Mouse (Mus musculus) midbrain, embryonic 13.5 days (tissue): ENCODE measurements around the gene Arl8a. TPM values are rescaled to one million over a fixed set of nuclear protein-coding genes. Genes with fewer than 3 reads are reported as not detected.

ENCODE experiments used
- ATAC-seq: fragments of 200-750 bp; cut with Nextera tagmentation; 2 replicates; pipeline ENCODE4 v1.8.0; 2017; ENCODE audit warnings: mild to moderate bottlenecking, moderate TSS enrichment, moderate library complexity
- H3K27ac ChIP-seq: fragments of 300-500 bp; sonication (generic); 2 replicates; pipeline ENCODE4 v1.5.1; 2015; ENCODE audit warnings: inconsistent platforms, mild to moderate bottlenecking, moderate library complexity
- H3K27me3 ChIP-seq: fragments of 300-500 bp; sonication (generic); 2 replicates; pipeline ENCODE4 v1.6.1; 2015; ENCODE audit warnings: mild to moderate bottlenecking, inconsistent platforms
- H3K36me3 ChIP-seq: fragments of 300-500 bp; sonication (generic); 2 replicates; pipeline ENCODE4 v1.6.1; 2015; ENCODE audit warnings: mild to moderate bottlenecking, inconsistent platforms
- H3K4me1 ChIP-seq: fragments of 300-500 bp; sonication (generic); replicated peaks from 2 replicates; pipeline ENCODE4 v1.6.1; 2015; ENCODE audit warnings: inconsistent platforms
- H3K4me2 ChIP-seq: fragments of 300-500 bp; sonication (generic); replicated peaks from 2 replicates; pipeline ENCODE4 v1.6.1; 2015; ENCODE audit warnings: moderate library complexity, mild to moderate bottlenecking, inconsistent platforms
- H3K4me3 ChIP-seq: fragments of 300-500 bp; sonication (generic); replicated peaks from 2 replicates; pipeline ENCODE4 v1.5.1; 2015; ENCODE audit warnings: mild to moderate bottlenecking, inconsistent platforms
- H3K9ac ChIP-seq: fragments of 300-500 bp; sonication (generic); replicated peaks from 2 replicates; pipeline ENCODE4 v1.6.1; 2015; ENCODE audit warnings: mild to moderate bottlenecking, inconsistent platforms
- H3K9me3 ChIP-seq: fragments of 300-500 bp; sonication (generic); 2 replicates; pipeline ENCODE4 v1.6.1; 2016; ENCODE audit warnings: mild to moderate bottlenecking, inconsistent platforms
- WGBS: fragments of 180-500 bp; shearing (Covaris S2); methylation state at CpG from one replicate; pipeline ENCODE4 v1.1.7; 2015; 5-methylcytosine and 5-hydroxymethylcytosine counted together
- polyA plus RNA-seq: library from polyadenylated mRNA; unstranded; fragments of >200 nt; fragmentation: Nextera tagmentation; extraction: Ambion mirVana; gene quantifications from 2 replicates; pipeline ENCODE4 v1.2.1, GENCODE M21; 2015

The Arl8a gene
- polyA plus RNA-seq, 1 experiment from 2014 or later = 247 TPM

DNA sequence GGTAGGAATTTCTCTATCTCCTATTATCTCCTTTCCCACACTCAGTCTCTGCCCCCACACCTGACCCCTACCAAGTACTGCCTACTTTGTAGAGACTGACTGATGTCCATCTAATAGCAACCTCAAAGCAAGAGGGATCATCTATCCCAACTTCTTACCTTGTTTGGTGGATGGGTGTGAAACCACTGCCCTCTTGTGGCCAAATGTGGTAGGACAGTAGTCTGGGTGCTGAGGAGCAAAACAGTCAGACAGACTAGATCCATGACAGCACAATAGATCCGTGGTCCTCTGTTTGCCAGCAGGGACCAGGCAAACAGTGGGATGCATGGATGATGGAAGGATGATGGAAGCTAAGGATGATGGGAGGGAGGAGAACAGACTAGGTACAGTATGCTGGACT, 10.1 kb upstream of the Arl8a start:
- no peak overlapping the region for H3K4me2 ChIP-seq
- peak; percentile 61 for ATAC-seq
- H3K9me3 ChIP-seq = no peaks in the 10 kb centered on the region
- H3K27me3 ChIP-seq = 0 out of 2 replicates have a peak, but pooled peaks cover 2% of the 10 kb centered on the region
- H3K4me1 ChIP-seq = no peaks in the 10 kb centered on the region
- 9% methylated on average over 1 of the region's 1 CpGs for WGBS
- no peak overlapping the region for H3K9ac ChIP-seq
- H3K4me3 ChIP-seq = no peak overlapping the region
- H3K36me3 ChIP-seq = no peaks in the 10 kb centered on the region
- H3K27ac ChIP-seq = no peak overlapping the region

DNA sequence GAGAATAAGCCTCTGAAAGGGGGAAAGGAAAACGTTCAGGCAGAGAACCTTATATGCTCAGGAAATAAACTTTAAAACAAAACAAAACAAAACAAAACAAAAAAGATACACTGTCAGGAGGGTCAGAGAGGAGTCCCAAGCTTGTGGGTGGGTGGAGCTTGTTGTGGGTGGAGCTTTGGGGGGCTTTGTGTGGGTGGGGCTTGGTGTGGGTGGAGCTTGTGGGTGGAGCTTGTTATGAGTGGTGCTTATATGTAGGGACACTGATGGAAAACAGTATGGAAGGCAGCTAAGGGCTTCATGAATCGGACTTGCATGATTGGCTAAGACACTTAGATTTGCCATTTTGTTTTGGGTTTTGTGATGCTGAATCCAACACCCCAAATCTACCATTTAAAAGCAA, 6.7 kb upstream of the Arl8a start:
- H3K9ac ChIP-seq = no peak overlapping the region
- H3K27ac ChIP-seq = no peak overlapping the region
- no peak overlapping the region for H3K4me3 ChIP-seq
- H3K4me1 ChIP-seq = no peaks in the 10 kb centered on the region
- WGBS = 79% methylated on average over 2 of the region's 2 CpGs
- no peaks in the 10 kb centered on the region for H3K36me3 ChIP-seq
- H3K9me3 ChIP-seq = no peaks in the 10 kb centered on the region
- no peak for ATAC-seq
- no peak overlapping the region for H3K4me2 ChIP-seq
- H3K27me3 ChIP-seq = no peaks in the 10 kb centered on the region; the same call in 1 of the 2 replicates

DNA sequence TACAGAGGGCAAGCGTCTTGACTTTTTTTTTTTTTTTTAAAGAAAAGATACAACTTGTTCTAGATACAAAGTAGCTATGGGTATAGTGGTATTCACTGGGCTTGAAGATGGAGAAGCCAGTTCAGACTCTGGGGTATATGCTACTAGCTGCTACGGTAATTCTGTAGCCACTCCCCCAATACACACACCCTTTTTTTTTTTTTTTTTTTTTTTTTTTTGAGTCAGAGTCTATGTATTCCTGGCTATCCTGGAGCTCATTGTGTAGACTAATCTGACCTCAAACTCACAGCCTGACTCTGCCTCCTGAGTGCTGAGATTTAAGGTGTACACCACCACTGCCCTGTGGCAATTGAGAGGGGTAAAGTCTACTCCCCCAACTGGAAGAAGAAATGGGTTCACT, 4.2 kb upstream of the Arl8a start:
- Histone ChIP-seq H3K4me2 (no peak overlapping the region), H3K9ac (no peak overlapping the region), H3K27ac (no peak overlapping the region), H3K36me3 (no peaks in the 10 kb centered on the region), H3K4me1 (peaks cover 9% of the 10 kb centered on the region), H3K9me3 (no peaks in the 10 kb centered on the region), H3K27me3 (no peaks in the 10 kb centered on the region; the same call in 1 of the 2 replicates), H3K4me3 (no peak overlapping the region)
- WGBS = 75% methylated on average over 2 of the region's 2 CpGs
- no peak for ATAC-seq

DNA sequence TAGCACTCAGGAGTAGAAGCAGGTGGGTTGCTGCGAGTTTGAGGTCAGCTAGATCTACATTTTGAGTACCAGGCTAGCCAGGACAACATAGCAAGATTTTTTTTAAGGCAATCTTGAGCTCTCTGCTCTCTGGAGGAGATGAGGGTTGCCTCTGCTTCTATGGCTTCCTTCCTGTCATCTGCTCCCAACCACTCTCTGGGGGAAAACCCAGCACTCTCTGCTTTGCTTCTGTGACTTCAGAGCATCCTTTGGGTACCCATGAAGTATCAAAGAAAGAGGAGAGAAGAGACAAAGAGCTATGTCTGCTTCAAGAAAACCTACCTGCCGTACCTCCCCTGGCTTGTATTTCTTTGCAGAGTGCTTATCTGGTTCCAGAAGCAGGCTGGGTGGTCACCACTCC, 2.7 kb upstream of the Arl8a start:
- H3K9ac ChIP-seq = no peak overlapping the region
- H3K9me3 ChIP-seq = no peaks in the 10 kb centered on the region
- H3K27me3 ChIP-seq = no peaks in the 10 kb centered on the region; the same call in 1 of the 2 replicates
- peaks cover 21% of the 10 kb centered on the region for H3K4me1 ChIP-seq
- no peak overlapping the region for H3K27ac ChIP-seq
- WGBS = 86% methylated on average over 2 of the region's 2 CpGs
- no peak overlapping the region for H3K4me3 ChIP-seq
- no peak overlapping the region for H3K4me2 ChIP-seq
- no peak for ATAC-seq
- no peaks in the 10 kb centered on the region for H3K36me3 ChIP-seq

DNA sequence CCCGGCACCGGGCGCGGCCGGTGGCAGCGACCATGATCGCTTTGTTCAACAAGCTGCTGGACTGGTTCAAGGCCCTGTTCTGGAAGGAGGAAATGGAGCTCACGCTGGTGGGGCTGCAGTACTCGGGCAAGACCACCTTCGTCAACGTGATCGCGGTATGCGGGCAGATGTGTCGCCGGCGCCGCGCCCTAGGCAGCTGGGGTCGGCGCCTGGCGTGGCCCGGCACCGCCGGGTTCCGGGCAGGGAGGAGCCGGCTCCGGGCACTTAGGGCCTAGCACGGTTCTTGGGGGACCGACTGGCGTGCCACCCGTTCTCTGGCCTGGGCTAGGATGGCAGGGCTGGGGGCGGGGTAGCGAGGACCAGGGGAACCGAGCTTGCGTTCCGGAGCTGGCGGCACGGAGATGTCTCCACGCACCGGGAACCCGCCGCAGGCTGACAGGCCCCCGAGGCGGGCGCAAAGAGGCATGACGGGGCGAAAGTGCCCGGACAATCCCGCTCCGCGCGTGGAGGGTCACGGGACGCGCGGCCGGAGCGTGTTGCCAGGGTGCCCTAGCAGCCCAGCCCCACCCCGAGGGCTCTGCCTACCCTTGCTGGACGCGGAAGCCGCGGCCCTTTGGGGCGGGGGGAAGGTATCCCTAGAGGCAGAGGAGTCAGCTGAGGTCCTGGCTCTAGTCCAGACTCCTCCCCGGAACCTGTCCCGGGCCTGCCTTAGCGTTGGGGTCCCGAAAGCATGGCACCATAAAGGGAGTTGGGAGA, 500 bp downstream of the Arl8a start:
- Histone ChIP-seq H3K27me3 (no peaks in the 10 kb centered on the region; the same call in 1 of the 2 replicates), H3K27ac (peak overlapping the region; percentile 96), H3K36me3 (peaks cover 9% of the 10 kb centered on the region), H3K4me1 (peaks cover 47% of the 10 kb centered on the region), H3K4me3 (peak overlapping the region; percentile 94), H3K9ac (peak overlapping the region; percentile 94), H3K9me3 (no peaks in the 10 kb centered on the region), H3K4me2 (peak overlapping the region; percentile 95)
- WGBS = under 1% methylated on average over 61 of the region's 69 CpGs
- peak; percentile 78 for ATAC-seq

DNA sequence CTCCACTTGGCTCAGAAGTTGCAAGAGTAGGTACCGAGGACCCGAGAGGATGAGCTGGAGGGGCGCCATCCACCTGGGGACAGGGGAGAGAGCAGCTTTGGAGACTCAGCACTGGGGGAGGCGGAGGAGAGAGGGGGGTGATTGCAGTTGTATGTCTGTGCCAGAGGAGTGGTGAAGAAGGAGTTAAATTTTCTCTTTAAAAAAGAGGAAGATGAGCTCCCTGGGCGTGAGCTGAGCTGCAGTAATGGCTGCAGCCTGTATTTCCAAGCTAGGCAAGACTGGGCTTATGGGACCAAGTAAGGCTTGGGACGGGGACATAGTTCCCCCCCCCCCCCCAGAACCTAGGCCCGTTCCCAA, 1.1 kb downstream of the Arl8a start:
- H3K4me1 ChIP-seq = peaks cover 52% of the 10 kb centered on the region
- H3K36me3 ChIP-seq = peaks cover 14% of the 10 kb centered on the region
- 3% methylated on average over 7 of the region's 7 CpGs for WGBS
- H3K9ac ChIP-seq = peak overlapping the region; percentile 94
- H3K9me3 ChIP-seq = no peaks in the 10 kb centered on the region
- peak overlapping the region; percentile 95 for H3K4me2 ChIP-seq
- peak overlapping the region; percentile 96 for H3K27ac ChIP-seq
- H3K4me3 ChIP-seq = peak overlapping the region; percentile 94
- ATAC-seq = peak; percentile 15; the same call in 1 of the 2 replicates
- no peaks in the 10 kb centered on the region; the same call in 1 of the 2 replicates for H3K27me3 ChIP-seq

DNA sequence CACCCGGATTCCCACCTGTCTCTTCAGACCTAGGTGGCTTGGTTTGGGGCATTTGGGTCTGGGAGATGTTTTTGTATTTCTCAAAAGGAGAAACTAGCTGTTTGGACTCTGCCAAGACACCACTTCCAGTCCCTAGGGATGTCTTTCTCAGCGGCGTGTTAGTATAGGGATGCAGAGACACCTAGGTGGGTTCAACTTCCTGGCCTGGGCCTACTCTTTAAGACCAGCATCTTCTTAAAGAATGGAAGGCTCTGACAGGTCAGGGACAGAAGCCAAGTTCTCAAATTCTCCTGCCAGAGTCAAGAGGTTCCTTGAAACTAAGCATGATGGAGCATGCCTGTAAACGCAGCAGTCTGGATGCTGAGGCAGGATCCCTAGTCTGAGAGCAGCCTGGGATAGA, 1.9 kb downstream of the Arl8a start:
- peak overlapping the region; percentile 95 for H3K4me2 ChIP-seq

DNA sequence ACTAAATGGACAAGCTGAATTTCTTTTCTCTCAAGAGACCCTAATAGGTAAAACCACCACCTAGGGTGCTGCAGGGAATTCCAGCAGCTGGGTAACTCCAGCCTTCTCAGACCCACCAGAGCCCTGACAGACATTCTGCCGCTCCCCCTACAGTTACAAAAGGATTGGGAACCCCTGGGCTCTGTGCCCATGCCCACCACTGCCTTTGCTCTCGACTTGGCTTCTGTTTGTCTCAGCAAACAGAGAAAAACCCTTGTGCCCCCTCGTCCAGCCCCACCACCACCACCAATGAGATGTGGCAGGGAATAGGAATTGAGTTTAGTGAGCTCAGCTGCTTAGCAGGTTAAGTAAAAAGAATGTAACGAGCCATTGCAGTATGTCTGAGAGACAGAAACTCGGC, 2.4 kb downstream of the Arl8a start:
- ATAC-seq = no peak
- peak overlapping the region; percentile 96 for H3K27ac ChIP-seq
- peak overlapping the region; percentile 94 for H3K9ac ChIP-seq
- peak overlapping the region; percentile 95 for H3K4me2 ChIP-seq
- H3K4me1 ChIP-seq = peaks cover 56% of the 10 kb centered on the region
- no peaks in the 10 kb centered on the region for H3K27me3 ChIP-seq
- no peaks in the 10 kb centered on the region for H3K9me3 ChIP-seq
- H3K36me3 ChIP-seq = peaks cover 15% of the 10 kb centered on the region
- H3K4me3 ChIP-seq = peak overlapping the region; percentile 94
- 46% methylated on average over 5 of the region's 5 CpGs for WGBS

More for the DNA sequence above, 1.9 kb downstream of the Arl8a start:
- Histone ChIP-seq H3K27me3 (no peaks in the 10 kb centered on the region), H3K27ac (peak overlapping the region; percentile 96), H3K9me3 (no peaks in the 10 kb centered on the region), H3K36me3 (peaks cover 15% of the 10 kb centered on the region), H3K9ac (peak overlapping the region; percentile 94), H3K4me1 (peaks cover 53% of the 10 kb centered on the region), H3K4me3 (peak overlapping the region; percentile 94)
- WGBS = 74% methylated on average over 4 of the region's 4 CpGs
- ATAC-seq = no peak

DNA sequence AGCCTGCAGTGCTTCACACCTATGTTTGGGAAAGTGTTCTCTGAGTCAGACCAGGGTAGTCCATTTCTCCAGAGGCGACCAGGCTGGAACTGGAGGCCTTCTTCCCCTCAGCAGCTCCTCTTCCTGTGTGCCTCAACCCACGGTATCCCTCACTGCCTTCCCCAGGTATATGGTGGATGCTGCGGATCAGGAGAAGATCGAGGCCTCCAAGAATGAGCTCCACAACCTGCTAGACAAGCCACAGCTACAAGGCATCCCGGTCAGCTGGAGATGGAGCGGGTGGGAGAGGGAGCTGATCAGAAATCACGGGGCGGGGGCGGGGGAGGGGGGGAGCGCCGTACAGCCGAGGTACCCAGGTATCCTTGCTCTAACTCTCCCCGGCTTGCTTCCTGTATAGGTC, 7.4 kb downstream of the Arl8a start:
- Histone ChIP-seq H3K4me1 (peaks cover 57% of the 10 kb centered on the region), H3K27me3 (no peaks in the 10 kb centered on the region), H3K36me3 (peaks cover 38% of the 10 kb centered on the region), H3K4me2 (peak overlapping the region; percentile 36), H3K9ac (peak overlapping the region; percentile 50), H3K4me3 (peak overlapping the region; percentile 14), H3K9me3 (no peaks in the 10 kb centered on the region), H3K27ac (peak overlapping the region; percentile 91)
- WGBS = 23% methylated on average over 13 of the region's 13 CpGs
- ATAC-seq = peak; percentile 49; the same call in 1 of the 2 replicates

DNA sequence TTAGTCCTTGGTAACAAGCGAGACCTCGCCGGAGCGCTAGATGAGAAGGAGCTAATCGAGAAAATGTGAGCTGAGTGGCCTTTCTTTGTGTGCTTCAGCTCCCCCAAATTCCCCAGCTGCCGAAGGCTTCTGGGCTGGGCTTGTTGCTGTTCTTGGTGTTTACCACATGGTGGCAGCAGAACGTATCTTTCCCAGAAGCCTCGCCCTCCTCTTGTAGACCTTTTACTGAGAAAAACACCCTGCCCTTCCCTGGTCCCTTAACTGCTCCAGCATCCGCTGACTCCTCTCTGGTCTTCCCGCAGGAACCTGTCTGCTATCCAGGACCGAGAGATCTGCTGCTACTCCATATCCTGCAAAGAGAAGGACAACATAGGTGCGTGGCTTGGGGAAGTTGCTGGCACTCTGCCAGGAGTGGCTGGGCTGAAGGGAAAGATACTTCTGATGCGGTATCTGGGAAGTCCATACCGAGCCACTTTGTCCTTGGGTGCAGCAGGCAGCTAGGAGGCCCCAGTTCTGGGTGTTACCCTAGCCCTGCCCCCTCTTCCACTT, 7.9 kb downstream of the Arl8a start:
- no peaks in the 10 kb centered on the region for H3K9me3 ChIP-seq
- H3K9ac ChIP-seq = peak overlapping the region; percentile 50
- peaks cover 38% of the 10 kb centered on the region for H3K36me3 ChIP-seq
- H3K4me1 ChIP-seq = peaks cover 58% of the 10 kb centered on the region
- WGBS = 4% methylated on average over 14 of the region's 14 CpGs
- peak overlapping the region; percentile 91 for H3K27ac ChIP-seq
- H3K4me3 ChIP-seq = peak overlapping the region; percentile 14
- peak; percentile 60 for ATAC-seq
- no peaks in the 10 kb centered on the region for H3K27me3 ChIP-seq
- H3K4me2 ChIP-seq = peak overlapping the region; percentile 36

DNA sequence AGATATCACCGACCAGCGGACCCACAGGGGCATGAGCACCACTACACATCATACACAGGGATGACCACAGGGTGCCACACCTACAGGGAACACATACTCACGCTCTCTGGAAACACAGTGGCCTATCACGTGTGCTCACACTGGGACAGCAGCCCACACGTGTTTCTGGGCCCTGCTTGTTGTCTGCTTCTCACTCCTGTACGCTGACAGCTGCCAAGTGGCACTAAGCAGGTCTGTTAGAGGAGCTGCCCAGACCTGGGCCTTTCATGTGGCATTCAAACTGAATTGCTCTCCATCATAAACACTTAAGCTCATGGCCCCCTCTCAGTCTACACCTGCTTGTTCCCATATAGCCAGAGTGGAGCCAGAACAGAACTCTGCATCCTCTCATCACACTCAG, 9.7 kb downstream of the Arl8a start:
- H3K4me2 ChIP-seq = no peak overlapping the region
- H3K4me1 ChIP-seq = peaks cover 48% of the 10 kb centered on the region
- no peaks in the 10 kb centered on the region for H3K27me3 ChIP-seq
- no peak overlapping the region for H3K27ac ChIP-seq
- no peak overlapping the region for H3K9ac ChIP-seq
- WGBS = 88% methylated on average over 6 of the region's 6 CpGs
- peaks cover 33% of the 10 kb centered on the region for H3K36me3 ChIP-seq
- H3K9me3 ChIP-seq = no peaks in the 10 kb centered on the region
- no peak overlapping the region for H3K4me3 ChIP-seq
- no peak for ATAC-seq

DNA sequence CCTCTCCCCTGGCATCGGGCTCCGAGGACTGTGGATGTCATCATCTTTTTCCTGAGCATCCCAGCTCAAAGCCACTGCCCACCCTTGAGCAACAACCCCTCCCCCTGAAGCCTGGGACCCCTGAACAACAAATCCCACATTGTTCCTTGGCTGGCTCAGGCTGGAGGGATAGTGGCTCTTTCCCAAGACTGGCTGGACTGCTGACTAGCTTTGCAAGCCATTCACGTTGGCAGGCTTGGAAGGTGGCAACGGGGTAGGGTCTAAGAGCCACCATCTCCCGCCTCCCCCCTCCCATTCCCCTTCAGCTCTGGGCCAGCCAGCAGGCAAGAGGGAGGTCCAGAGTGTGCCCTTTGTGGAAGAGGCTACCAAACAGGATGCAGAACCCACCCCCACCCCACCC, 12.0 kb downstream of the Arl8a start:
- 0 out of 2 replicates have a peak overlapping the region, but pooled peaks have one; percentile 12 for H3K4me2 ChIP-seq
- 51% methylated on average over 5 of the region's 5 CpGs for WGBS
- ATAC-seq = peak; percentile 56

More for the DNA sequence above, 12.0 kb downstream of the Arl8a start:
- peak overlapping the region; percentile 79 for H3K27ac ChIP-seq
- H3K36me3 ChIP-seq = peaks cover 22% of the 10 kb centered on the region
- no peaks in the 10 kb centered on the region for H3K27me3 ChIP-seq
- H3K9me3 ChIP-seq = no peaks in the 10 kb centered on the region
- H3K4me1 ChIP-seq = peaks cover 41% of the 10 kb centered on the region
- no peak overlapping the region for H3K9ac ChIP-seq
- H3K4me3 ChIP-seq = no peak overlapping the region
